Mouse (Mus musculus) heart, postnatal 14 days (tissue): ENCODE measurements around the gene Olfr1418. TPM values are rescaled to one million over a fixed set of nuclear protein-coding genes. Genes with fewer than 3 reads are reported as not detected.

Experiments used
- DNase-seq, 2 experiments: peaks; one replicate each; pipeline ENCODE4 v3.0.0; 2021 to 2022
- intact Hi-C: fragments of 180-260 bp; cut with DNase I; formaldehyde crosslinking; loops from one replicate; pipeline ENCODE4 v1.15.1; 2025
- total RNA-seq, 2 experiments: library from RNA; stranded (reverse); gene quantifications; 2 replicates each; pipeline ENCODE4 v1.2.3; 2021

The Olfr1418 gene
- total RNA-seq, 2 experiments from 2014 or later, result not detected

DNA sequence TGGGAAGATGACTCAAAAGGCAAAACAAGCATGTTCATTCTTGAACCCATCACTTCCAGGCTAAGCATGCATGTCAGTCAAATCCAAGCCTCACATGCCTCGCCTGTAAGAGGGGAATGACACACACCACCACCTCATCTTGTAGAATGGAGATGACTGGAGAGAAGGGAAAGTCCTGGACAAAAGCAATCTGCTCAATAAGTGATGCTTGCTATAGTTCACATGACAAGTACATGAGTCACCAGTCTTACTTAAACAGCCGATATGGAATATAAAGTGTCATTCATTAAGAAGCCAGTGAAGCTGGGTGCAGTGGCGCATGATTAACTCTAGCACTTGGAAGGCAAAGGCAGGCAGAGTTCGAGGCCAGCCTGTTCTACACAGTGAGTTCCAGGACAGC lies 47.7 kb downstream of the Olfr1418 start:
- no peak for DNase-seq
- intact Hi-C loops, result no loop called here

DNA sequence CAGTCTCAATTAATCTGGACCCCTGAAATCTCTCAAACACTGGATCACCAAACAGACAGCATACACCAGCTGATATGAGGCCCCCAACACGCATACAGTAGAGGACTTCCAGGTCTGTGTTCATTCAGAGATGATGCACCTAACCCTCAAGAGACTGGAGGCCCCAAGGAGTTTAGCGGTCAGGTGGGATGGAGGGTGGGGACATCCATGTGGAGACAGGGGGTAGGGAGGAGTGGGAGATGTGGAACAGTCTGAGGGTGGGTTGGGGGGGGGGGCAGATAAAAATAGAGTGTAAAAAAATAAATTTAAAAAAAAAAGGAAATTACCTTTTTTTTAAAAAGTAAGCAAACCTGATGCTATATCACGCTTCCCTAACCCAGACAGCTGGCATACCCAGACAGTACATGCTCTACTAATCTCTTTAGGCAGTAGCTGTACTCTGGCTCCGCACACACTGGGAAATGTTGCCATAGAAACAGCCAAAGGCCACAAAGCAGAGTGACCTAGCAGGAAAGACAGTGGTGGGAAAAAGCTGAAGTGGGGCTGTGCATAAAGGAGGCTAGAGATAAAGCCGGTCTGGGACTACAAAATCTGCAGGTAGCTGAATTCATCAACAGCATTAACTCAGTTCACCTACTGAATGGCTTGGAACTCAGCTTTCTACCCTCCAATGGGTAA lies 49.0 kb downstream of the Olfr1418 start:
- intact Hi-C loops, result no loop called here
- DNase-seq, result no peak

DNA sequence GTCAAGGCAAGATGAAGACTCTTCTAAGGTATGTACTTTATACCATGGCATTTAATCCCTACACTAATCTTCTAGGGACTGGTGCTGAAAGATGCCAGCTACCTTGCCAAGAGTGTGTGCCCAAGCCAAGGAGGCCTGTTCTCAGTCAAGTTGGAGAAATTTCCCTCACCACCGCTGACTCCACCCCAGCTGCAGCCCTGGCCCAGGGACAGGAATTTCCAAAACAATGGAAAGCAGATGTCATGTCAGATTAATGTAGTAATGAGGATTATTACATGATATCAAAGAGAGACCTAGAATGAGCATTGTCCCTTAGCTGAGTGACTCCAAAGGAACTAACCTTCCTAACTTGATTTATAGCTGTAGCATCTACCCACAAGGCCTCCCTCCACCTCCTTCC lies 50.0 kb downstream of the Olfr1418 start:
- intact Hi-C loops, result no loop called here
- DNase-seq, result peak; percentile 28 to 35

DNA sequence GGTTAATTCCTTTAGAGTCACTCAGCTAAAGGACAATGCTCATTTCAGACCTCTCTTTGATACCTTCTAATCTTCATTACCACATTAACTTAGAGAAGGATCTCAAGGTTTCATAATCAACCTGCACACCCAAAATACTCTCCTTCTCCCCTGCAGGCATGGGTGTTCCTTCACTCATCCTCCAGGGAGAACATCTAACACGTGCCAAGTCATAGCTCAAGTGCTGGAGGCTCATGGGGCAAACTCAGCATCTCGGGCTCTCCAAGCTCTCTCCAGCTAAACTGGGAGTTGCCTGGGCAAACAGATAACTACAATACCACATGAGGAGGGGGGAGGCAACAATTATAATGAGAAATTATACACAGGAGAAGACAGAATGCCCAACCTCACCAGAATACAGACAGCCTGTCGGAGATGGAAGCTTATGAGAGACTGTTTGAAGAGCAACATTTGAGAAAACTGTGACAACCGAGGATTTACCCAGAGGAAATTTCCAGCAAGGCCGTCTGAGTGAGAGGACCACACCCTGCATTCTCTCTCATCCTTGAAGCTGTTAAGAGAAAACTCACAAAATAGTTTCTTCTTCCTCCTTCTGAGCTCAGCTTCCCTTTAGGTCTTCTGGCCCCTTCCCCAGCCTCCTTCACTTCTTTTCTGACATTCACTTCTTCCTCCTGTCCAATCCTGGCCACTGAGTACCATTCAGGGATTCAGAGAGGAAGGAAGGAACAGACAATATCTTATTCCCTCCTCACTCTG lies 50.7 kb downstream of the Olfr1418 start:
- intact Hi-C loops, result no loop called here
- no peak for DNase-seq

DNA sequence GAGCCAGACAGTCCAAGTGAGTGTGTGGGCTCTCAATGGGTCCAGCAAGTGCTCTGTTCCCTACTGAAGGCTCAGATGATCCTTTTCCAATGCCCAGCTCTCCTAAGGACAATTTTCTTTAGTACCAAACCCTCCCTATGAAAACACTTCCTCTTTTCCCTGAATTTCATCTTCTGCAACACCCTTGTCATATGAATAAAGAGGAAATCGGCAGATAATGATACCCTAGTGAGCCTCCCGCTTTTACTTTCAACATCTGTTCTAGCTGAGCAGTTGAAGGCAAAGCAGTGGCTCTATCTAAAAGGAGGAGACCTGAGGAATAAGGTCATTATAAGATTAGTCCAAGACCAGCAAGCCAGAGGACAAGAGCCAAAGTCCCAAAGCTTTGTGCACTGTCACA lies 52.4 kb downstream of the Olfr1418 start:
- intact Hi-C loops, result no loop called here
- DNase-seq, result no peak

DNA sequence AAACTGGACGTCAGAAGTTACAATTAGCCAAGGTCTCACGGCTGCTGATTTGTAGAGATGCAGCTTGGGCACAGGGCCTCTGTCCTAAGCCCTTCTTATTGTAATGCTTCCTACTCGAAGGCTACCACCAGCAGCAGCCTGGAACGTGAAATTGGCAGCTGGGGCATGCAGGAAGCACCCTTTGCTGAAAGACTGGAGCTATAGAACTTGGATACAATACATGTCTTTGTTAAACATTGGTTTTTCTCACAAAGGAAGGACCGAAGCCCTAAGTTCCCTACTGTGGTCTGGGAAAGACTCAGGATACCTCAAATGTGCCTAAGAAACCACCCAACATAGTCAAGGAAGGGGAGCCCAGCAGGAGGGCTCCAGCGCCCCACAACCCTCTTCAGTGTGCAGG lies 53.0 kb downstream of the Olfr1418 start:
- intact Hi-C loops, result no loop called here
- no peak for DNase-seq

DNA sequence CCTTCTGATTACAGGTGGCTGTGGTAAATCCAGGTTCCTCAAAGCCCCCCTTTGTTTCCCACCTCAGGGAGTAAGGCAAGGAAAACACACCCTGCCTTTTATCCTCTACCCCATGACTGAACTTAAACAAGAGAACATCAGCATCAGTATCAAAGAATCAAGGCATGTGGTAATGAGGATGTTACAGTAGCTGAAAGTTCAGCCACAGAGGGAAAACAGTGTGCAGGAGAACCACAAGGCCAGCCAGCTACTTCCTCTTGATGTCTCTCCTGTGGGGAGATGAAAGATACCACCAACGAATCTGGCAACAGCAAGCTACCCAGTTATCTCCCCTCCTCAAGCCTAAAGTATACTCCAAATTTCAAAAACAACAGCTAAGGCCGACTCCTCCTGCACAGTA lies 53.6 kb downstream of the Olfr1418 start:
- intact Hi-C loops, result no loop called here
- no peak for DNase-seq

DNA sequence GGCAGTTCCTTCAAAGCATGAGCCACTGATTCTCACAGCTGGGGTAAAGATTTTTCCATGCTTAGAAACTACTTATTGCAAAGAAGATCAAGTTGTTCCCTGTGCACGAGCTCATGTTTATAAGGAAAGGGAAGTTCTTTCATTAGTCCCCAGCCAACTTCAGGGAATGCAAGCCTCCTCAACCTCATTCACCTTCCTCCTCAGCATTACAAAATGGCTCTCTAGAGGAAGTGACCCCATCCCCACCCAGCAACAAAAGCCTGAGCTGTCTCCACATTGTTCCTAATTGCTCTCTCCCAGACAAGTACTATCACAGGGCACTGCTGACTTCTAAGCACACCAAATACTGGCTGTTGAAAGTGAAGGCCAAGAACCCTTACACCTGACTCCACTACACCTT lies 56.4 kb downstream of the Olfr1418 start:
- intact Hi-C loops, result no loop called here
- DNase-seq, result no peak

Other genes with a start within 250 kb of the Olfr1418 start
- not detected for gene Ms4a2, start 237.3 kb downstream of the Olfr1418 start, total RNA-seq
- not detected for gene Ms4a3, start 220.2 kb downstream of the Olfr1418 start, total RNA-seq
- gene Oosp2, start 200.5 kb downstream of the Olfr1418 start, total RNA-seq, result not detected
- gene Oosp1, start 169.9 kb downstream of the Olfr1418 start, total RNA-seq, result not detected
- gene Oosp3, start 164.0 kb downstream of the Olfr1418 start, total RNA-seq, result not detected
- not detected for gene Gif, start 113.5 kb downstream of the Olfr1418 start, total RNA-seq
- gene Mrpl16, start 90.7 kb downstream of the Olfr1418 start, total RNA-seq, result 100 to 1,000 TPM in 1 of 2 experiments, 10 to 100 TPM in 1; 90.2 to 101 TPM
- 1 to 10 TPM; 7.7 to 8.4 TPM for gene Stx3, start 41.7 kb downstream of the Olfr1418 start, total RNA-seq
- not detected for gene Olfr1417, start 21.8 kb downstream of the Olfr1418 start, total RNA-seq
- not detected for gene Olfr1419, start 14.0 kb upstream of the Olfr1418 start, total RNA-seq
- gene Olfr1420, start 25.5 kb upstream of the Olfr1418 start, total RNA-seq, result not detected
- 10 to 100 TPM; 26.2 to 28.2 TPM for gene Patl1, start 51.3 kb upstream of the Olfr1418 start, total RNA-seq
- gene Osbp, start 104.9 kb upstream of the Olfr1418 start, total RNA-seq, result 10 to 100 TPM; 81.3 to 85.1 TPM
- gene Olfr1423, start 180.3 kb upstream of the Olfr1418 start, total RNA-seq, result not detected
- not detected for gene Olfr1424, start 201.6 kb upstream of the Olfr1418 start, total RNA-seq
- gene Olfr1425, start 216.7 kb upstream of the Olfr1418 start, total RNA-seq, result not detected
- gene Olfr1426, start 230.9 kb upstream of the Olfr1418 start, total RNA-seq, result not detected
- gene Olfr1427, start 242.3 kb upstream of the Olfr1418 start, total RNA-seq, result not detected